Mouse (Mus musculus) ZHBTc4 (cell line): Measurements from ENCODE around the gene Rasal2.

ENCODE experiments used
- DNase-seq: peaks from one replicate; pipeline ENCODE4 v3.0.0-alpha.2; 2011; ENCODE audit warnings: low read depth, low spot score

The Rasal2 gene

GRCm38 (mm10) chr1:157343519-157343918 is 68.9 kb downstream of the Rasal2 start:
- no peak for DNase-seq

- no peak for DNase-seq
These were observed 77.6 kb downstream of the Rasal2 start for GRCm38 (mm10) chr1:157334834-157335233.

GRCm38 (mm10) chr1:157328068-157328467 is 84.3 kb downstream of the Rasal2 start:
- no peak for DNase-seq

GRCm38 (mm10) chr1:157323091-157323490 is 89.3 kb downstream of the Rasal2 start:
- DNase-seq = no peak

- DNase-seq = no peak
These were observed 93.5 kb downstream of the Rasal2 start for GRCm38 (mm10) chr1:157318896-157319295.

GRCm38 (mm10) chr1:157301266-157301665 is 111.1 kb downstream of the Rasal2 start:
- DNase-seq = no peak

- DNase-seq = no peak
These were observed 112.8 kb downstream of the Rasal2 start for GRCm38 (mm10) chr1:157299559-157299958.

GRCm38 (mm10) chr1:157298990-157299389 is 113.4 kb downstream of the Rasal2 start:
- no peak for DNase-seq

GRCm38 (mm10) chr1:157297137-157297536 is 115.3 kb downstream of the Rasal2 start:
- DNase-seq = no peak

GRCm38 (mm10) chr1:157295868-157296267 is 116.5 kb downstream of the Rasal2 start:
- no peak for DNase-seq

- DNase-seq = no peak
These were observed 122.2 kb downstream of the Rasal2 start for GRCm38 (mm10) chr1:157290173-157290572.

- DNase-seq = no peak
These were observed 123.1 kb downstream of the Rasal2 start for GRCm38 (mm10) chr1:157289251-157289650.

GRCm38 (mm10) chr1:157286561-157286960 is 125.8 kb downstream of the Rasal2 start:
- peak; percentile 57 for DNase-seq

GRCm38 (mm10) chr1:157285366-157285765 is 127.0 kb downstream of the Rasal2 start:
- DNase-seq = no peak

- DNase-seq = no peak
These were observed 131.6 kb downstream of the Rasal2 start for GRCm38 (mm10) chr1:157280781-157281180.

- no peak for DNase-seq
These were observed 136.6 kb downstream of the Rasal2 start for GRCm38 (mm10) chr1:157275672-157276307.

GRCm38 (mm10) chr1:157267894-157268293 is 144.5 kb downstream of the Rasal2 start:
- no peak for DNase-seq

- DNase-seq = no peak
These were observed 155.8 kb downstream of the Rasal2 start for GRCm38 (mm10) chr1:157256562-157256961.

GRCm38 (mm10) chr1:157255776-157256175 is 156.6 kb downstream of the Rasal2 start:
- DNase-seq = no peak

- peak; percentile 45 for DNase-seq
These were observed 158.6 kb downstream of the Rasal2 start for GRCm38 (mm10) chr1:157253600-157254490.

- no peak for DNase-seq
These were observed 164.3 kb downstream of the Rasal2 start for GRCm38 (mm10) chr1:157248112-157248511.

- no peak for DNase-seq
These were observed 165.1 kb downstream of the Rasal2 start for GRCm38 (mm10) chr1:157247341-157247740.

- no peak for DNase-seq
These were observed 165.6 kb downstream of the Rasal2 start for GRCm38 (mm10) chr1:157246779-157247178.
